Mouse (Mus musculus): ENCODE results near the gene Uaca. TPM values are rescaled to one million over a fixed set of nuclear protein-coding genes. Genes with fewer than 3 reads are reported as not detected.

The Uaca gene
- polyA plus RNA-seq, 1 experiment from 2014 or later = 18.4 TPM

- Histone ChIP-seq H3K4me2 (no peak overlapping the region), H3K36me3 (no peaks in the 10 kb centered on the region), H3K9ac (no peak overlapping the region), H3K4me3 (no peak overlapping the region), H3K27me3 (peaks cover 10% of the 10 kb centered on the region; the same call in 1 of the 2 replicates), H3K9me3 (no peaks in the 10 kb centered on the region), H3K27ac (replicated peaks) (no peak overlapping the region), H3K4me1 (replicated peaks) (peaks cover 24% of the 10 kb centered on the region)
- no peak for ATAC-seq (ENCODE audit: low FRiP score, low read depth)
- 76% methylated on average over 5 of the region's 5 CpGs for WGBS
Measured at GRCm38 (mm10) chr9:60898291-60899020, 104.1 kb downstream of the Uaca start.

GRCm38 (mm10) chr9:60899201-60899600 lies 104.9 kb downstream of the Uaca start:
- ATAC-seq (ENCODE audit: low FRiP score, low read depth) = no peak
- H3K36me3 ChIP-seq = no peaks in the 10 kb centered on the region
- no peak overlapping the region for H3K4me3 ChIP-seq
- H3K4me1 ChIP-seq (replicated peaks) = peaks cover 24% of the 10 kb centered on the region
- peaks cover 10% of the 10 kb centered on the region; the same call in 1 of the 2 replicates for H3K27me3 ChIP-seq
- no peak overlapping the region for H3K27ac ChIP-seq (replicated peaks)
- WGBS = 49% methylated on average over 4 of the region's 4 CpGs
- H3K9ac ChIP-seq = no peak overlapping the region
- no peaks in the 10 kb centered on the region for H3K9me3 ChIP-seq
- H3K4me2 ChIP-seq = no peak overlapping the region

- H3K27me3 ChIP-seq = peaks cover 6% of the 10 kb centered on the region; the same call in 1 of the 2 replicates
- no peak overlapping the region for H3K9ac ChIP-seq
- H3K4me1 ChIP-seq (replicated peaks) = peaks cover 24% of the 10 kb centered on the region
- H3K36me3 ChIP-seq = no peaks in the 10 kb centered on the region
- WGBS = 70% methylated on average over 3 of the region's 3 CpGs
- no peak overlapping the region for H3K4me3 ChIP-seq
- no peak overlapping the region for H3K4me2 ChIP-seq
- no peak for ATAC-seq (ENCODE audit: low FRiP score, low read depth)
- H3K9me3 ChIP-seq = no peaks in the 10 kb centered on the region
- H3K27ac ChIP-seq (replicated peaks) = no peak overlapping the region
Measured at GRCm38 (mm10) chr9:60899797-60900459, 105.6 kb downstream of the Uaca start.

- Histone ChIP-seq H3K4me1 (replicated peaks) (no peaks in the 10 kb centered on the region), H3K27ac (replicated peaks) (no peak overlapping the region), H3K36me3 (no peaks in the 10 kb centered on the region), H3K9ac (no peak overlapping the region), H3K4me3 (no peak overlapping the region), H3K27me3 (no peaks in the 10 kb centered on the region), H3K9me3 (no peaks in the 10 kb centered on the region), H3K4me2 (no peak overlapping the region)
- no peak for ATAC-seq (ENCODE audit: low FRiP score, low read depth)
- 91% methylated on average over 1 of the region's 1 CpGs for WGBS
Measured at GRCm38 (mm10) chr9:60912266-60912665, 117.9 kb downstream of the Uaca start.

- Histone ChIP-seq H3K9ac (no peak overlapping the region), H3K9me3 (no peaks in the 10 kb centered on the region), H3K27ac (replicated peaks) (no peak overlapping the region), H3K4me3 (no peak overlapping the region), H3K36me3 (no peaks in the 10 kb centered on the region), H3K4me1 (replicated peaks) (no peaks in the 10 kb centered on the region), H3K4me2 (no peak overlapping the region), H3K27me3 (no peaks in the 10 kb centered on the region)
- ATAC-seq (ENCODE audit: low FRiP score, low read depth) = no peak
- WGBS = 90% methylated on average over 3 of the region's 3 CpGs
Measured at GRCm38 (mm10) chr9:60913626-60914025, 119.3 kb downstream of the Uaca start.

GRCm38 (mm10) chr9:60919936-60920672 lies 125.8 kb downstream of the Uaca start:
- no peak for ATAC-seq (ENCODE audit: low FRiP score, low read depth)
- Histone ChIP-seq H3K4me1 (replicated peaks) (peaks cover 9% of the 10 kb centered on the region; the same call in 1 of the 2 replicates), H3K36me3 (no peaks in the 10 kb centered on the region), H3K9me3 (no peaks in the 10 kb centered on the region), H3K9ac (no peak overlapping the region), H3K4me3 (no peak overlapping the region), H3K4me2 (no peak overlapping the region), H3K27ac (replicated peaks) (no peak overlapping the region), H3K27me3 (no peaks in the 10 kb centered on the region)
- 50% methylated on average over 8 of the region's 8 CpGs for WGBS

GRCm38 (mm10) chr9:60920673-60921062 lies 126.3 kb downstream of the Uaca start:
- no peak overlapping the region for H3K9ac ChIP-seq
- no peak for ATAC-seq (ENCODE audit: low FRiP score, low read depth)
- no peak overlapping the region for H3K4me2 ChIP-seq
- H3K36me3 ChIP-seq = no peaks in the 10 kb centered on the region
- H3K4me1 ChIP-seq (replicated peaks) = peaks cover 9% of the 10 kb centered on the region; the same call in 1 of the 2 replicates
- WGBS = 69% methylated on average over 10 of the region's 10 CpGs
- H3K27me3 ChIP-seq = no peaks in the 10 kb centered on the region
- no peaks in the 10 kb centered on the region for H3K9me3 ChIP-seq
- H3K27ac ChIP-seq (replicated peaks) = no peak overlapping the region
- no peak overlapping the region for H3K4me3 ChIP-seq

- Histone ChIP-seq H3K9me3 (no peaks in the 10 kb centered on the region), H3K27me3 (no peaks in the 10 kb centered on the region), H3K9ac (no peak overlapping the region), H3K27ac (replicated peaks) (no peak overlapping the region), H3K36me3 (no peaks in the 10 kb centered on the region), H3K4me2 (no peak overlapping the region), H3K4me1 (replicated peaks) (peaks cover 9% of the 10 kb centered on the region; the same call in 1 of the 2 replicates), H3K4me3 (no peak overlapping the region)
- ATAC-seq (ENCODE audit: low FRiP score, low read depth) = no peak
- 90% methylated on average over 4 of the region's 4 CpGs for whole genome bisulfite sequencing
Measured at GRCm38 (mm10) chr9:60921287-60921686, 126.9 kb downstream of the Uaca start.

GRCm38 (mm10) chr9:60921831-60922230 lies 127.5 kb downstream of the Uaca start:
- 89% methylated on average over 5 of the region's 5 CpGs for WGBS
- H3K27ac ChIP-seq (replicated peaks) = no peak overlapping the region
- H3K4me3 ChIP-seq = no peak overlapping the region
- ATAC-seq (ENCODE audit: low FRiP score, low read depth) = no peak
- no peak overlapping the region for H3K9ac ChIP-seq
- no peaks in the 10 kb centered on the region for H3K27me3 ChIP-seq
- no peak overlapping the region for H3K4me2 ChIP-seq
- H3K36me3 ChIP-seq = no peaks in the 10 kb centered on the region
- peaks cover 9% of the 10 kb centered on the region; the same call in 1 of the 2 replicates for H3K4me1 ChIP-seq (replicated peaks)
- H3K9me3 ChIP-seq = no peaks in the 10 kb centered on the region

- no peaks in the 10 kb centered on the region for H3K27me3 ChIP-seq
- H3K9me3 ChIP-seq = no peaks in the 10 kb centered on the region
- H3K9ac ChIP-seq = no peak overlapping the region
- WGBS = 64% methylated on average over 9 of the region's 9 CpGs
- no peaks in the 10 kb centered on the region for H3K4me1 ChIP-seq (replicated peaks)
- H3K4me2 ChIP-seq = no peak overlapping the region
- H3K36me3 ChIP-seq = no peaks in the 10 kb centered on the region
- ATAC-seq (ENCODE audit: low FRiP score, low read depth) = no peak
- H3K4me3 ChIP-seq = no peak overlapping the region
- no peak overlapping the region for H3K27ac ChIP-seq (replicated peaks)
Measured at GRCm38 (mm10) chr9:60926301-60926700, 132.0 kb downstream of the Uaca start.

GRCm38 (mm10) chr9:60929290-60929983 lies 135.1 kb downstream of the Uaca start:
- Histone ChIP-seq H3K27me3 (no peaks in the 10 kb centered on the region), H3K4me3 (no peak overlapping the region), H3K36me3 (no peaks in the 10 kb centered on the region), H3K4me1 (replicated peaks) (no peaks in the 10 kb centered on the region), H3K9ac (no peak overlapping the region), H3K27ac (replicated peaks) (no peak overlapping the region), H3K9me3 (no peaks in the 10 kb centered on the region), H3K4me2 (no peak overlapping the region)
- 66% methylated on average over 4 of the region's 4 CpGs for WGBS
- no peak for ATAC-seq (ENCODE audit: low FRiP score, low read depth)

Measured in hindbrain, embryonic 15.5 days (tissue).